Mouse (Mus musculus): ENCODE data around the gene Adamtsl1. TPM values are rescaled to one million over a fixed set of nuclear protein-coding genes. Genes with fewer than 3 reads are reported as not detected.
A peak's percentile ranks its signal among the peaks of the same experiment; 100 is the strongest.

The Adamtsl1 gene
- total RNA-seq, 2 experiments from 2014 or later: 9.6 to 11.7 TPM

GRCm38 (mm10) chr4:86274663-86275062, 760.7 kb downstream of the Adamtsl1 start:
- peak overlapping the region; percentile 67 for H3K27ac ChIP-seq
- DNase-seq (ENCODE audit: low spot score in 2 of 2): no peak
- H3K4me3 ChIP-seq: no peak overlapping the region
- TF ChIP-seq CTCF (conservative IDR thresholded peaks at IDR 0.05): no peak

GRCm38 (mm10) chr4:86276021-86276813, 762.2 kb downstream of the Adamtsl1 start:
- Histone ChIP-seq H3K4me3 (no peak overlapping the region), H3K27ac (peak overlapping the region; percentile 36; the same call in 1 of the 2 replicates)
- DNase-seq (ENCODE audit: low spot score in 2 of 2): no peak
- TF ChIP-seq CTCF (conservative IDR thresholded peaks at IDR 0.05): no peak

- TF ChIP-seq CTCF (conservative IDR thresholded peaks at IDR 0.05): no peak
- H3K4me3 ChIP-seq: no peak overlapping the region
- H3K27ac ChIP-seq: peak overlapping the region; percentile 58; the same call in 1 of the 2 replicates
- DNase-seq (ENCODE audit: low spot score in 2 of 2): no peak
Observed at GRCm38 (mm10) chr4:86278546-86278945, 764.6 kb downstream of the Adamtsl1 start.

DNA sequence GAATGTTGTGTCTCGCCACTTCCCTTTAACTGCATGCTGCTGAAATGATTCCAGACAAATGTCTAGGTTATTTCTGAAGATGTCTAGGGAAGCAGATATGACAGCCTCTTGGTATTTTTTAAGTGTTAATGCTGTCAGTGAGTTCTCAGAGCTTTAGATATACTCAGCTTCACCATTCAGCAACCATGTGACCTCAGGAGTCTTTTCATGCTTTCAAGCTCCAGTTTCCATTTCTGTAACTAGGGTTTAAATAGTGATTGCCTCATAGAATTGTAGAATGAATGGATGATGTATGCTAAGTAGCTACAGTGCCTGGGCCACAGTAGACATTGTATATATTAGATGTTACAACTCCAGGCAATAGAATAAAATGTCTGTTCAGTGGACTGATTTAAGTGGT, 772.6 kb downstream of the Adamtsl1 start:
- H3K27ac ChIP-seq: no peak overlapping the region
- DNase-seq (ENCODE audit: low spot score in 2 of 2): no peak
- H3K4me3 ChIP-seq: no peak overlapping the region
- TF ChIP-seq CTCF (conservative IDR thresholded peaks at IDR 0.05): no peak

GRCm38 (mm10) chr4:86288264-86288663, 774.3 kb downstream of the Adamtsl1 start:
- no peak overlapping the region for H3K27ac ChIP-seq
- TF ChIP-seq CTCF (conservative IDR thresholded peaks at IDR 0.05): no peak

DNA sequence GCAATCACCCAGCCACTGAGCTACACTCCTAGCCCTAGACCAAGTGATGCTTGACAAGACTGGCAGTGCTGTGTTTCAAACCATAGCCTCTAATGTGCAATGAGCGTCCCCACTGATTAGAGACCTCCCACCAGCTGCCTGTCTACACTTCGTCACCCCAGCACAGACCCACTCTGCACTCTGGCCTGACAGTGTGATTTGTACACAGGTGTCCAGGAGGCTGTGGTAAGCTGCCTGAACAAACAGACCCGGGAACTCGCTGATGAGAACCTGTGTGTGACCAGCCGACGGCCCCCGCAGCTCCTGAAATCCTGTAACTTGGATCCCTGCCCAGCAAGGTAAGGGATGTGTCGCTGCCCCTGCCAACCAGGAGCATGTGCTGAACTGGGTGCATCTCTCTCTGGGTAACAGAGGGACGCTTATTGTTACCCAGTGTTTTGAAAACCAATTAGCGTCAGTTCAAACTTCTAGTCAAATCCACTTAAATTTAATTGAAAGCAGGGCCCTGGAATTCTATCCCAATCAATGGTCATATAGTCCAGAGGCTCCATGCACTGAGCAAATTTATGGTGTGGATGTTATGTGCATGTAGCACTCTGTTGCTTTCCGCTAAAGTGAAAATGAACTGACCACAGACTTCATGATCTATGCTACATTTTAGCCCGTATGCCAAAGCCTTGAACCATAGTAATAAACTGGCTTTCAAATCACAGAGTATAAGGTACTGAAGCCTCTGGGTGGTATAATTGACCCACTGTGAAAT, 775.7 kb downstream of the Adamtsl1 start:
- TF ChIP-seq CTCF (conservative IDR thresholded peaks at IDR 0.05): no peak
- no peak for DNase-seq (ENCODE audit: low spot score in 2 of 2)
- no peak overlapping the region for H3K4me3 ChIP-seq
- no peak overlapping the region for H3K27ac ChIP-seq

More at GRCm38 (mm10) chr4:86288264-86288663, 774.3 kb downstream of the Adamtsl1 start:
- DNase-seq (ENCODE audit: low spot score in 2 of 2): no peak
- no peak overlapping the region for H3K4me3 ChIP-seq

- no peak for TF ChIP-seq CTCF (conservative IDR thresholded peaks at IDR 0.05)
- H3K4me3 ChIP-seq: no peak overlapping the region
- DNase-seq (ENCODE audit: low spot score in 2 of 2): peak in 1 of 2 experiments; percentile 22
- H3K27ac ChIP-seq: no peak overlapping the region
Observed at GRCm38 (mm10) chr4:86294828-86295251, 780.9 kb downstream of the Adamtsl1 start.

- Histone ChIP-seq H3K27ac (no peak overlapping the region), H3K4me3 (no peak overlapping the region)
- DNase-seq (ENCODE audit: low spot score in 2 of 2): no peak
- TF ChIP-seq CTCF (conservative IDR thresholded peaks at IDR 0.05): no peak
Observed at GRCm38 (mm10) chr4:86301469-86301868, 787.5 kb downstream of the Adamtsl1 start.

GRCm38 (mm10) chr4:86302095-86302494, 788.1 kb downstream of the Adamtsl1 start:
- TF ChIP-seq CTCF (conservative IDR thresholded peaks at IDR 0.05): no peak
- H3K4me3 ChIP-seq: no peak overlapping the region
- peak in 1 of 2 experiments; percentile 28 for DNase-seq (ENCODE audit: low spot score in 2 of 2)
- H3K27ac ChIP-seq: peak overlapping the region; percentile 32; the same call in 1 of the 2 replicates

GRCm38 (mm10) chr4:86306753-86307152, 792.8 kb downstream of the Adamtsl1 start:
- H3K27ac ChIP-seq: no peak overlapping the region
- no peak overlapping the region for H3K4me3 ChIP-seq
- DNase-seq (ENCODE audit: low spot score in 2 of 2): no peak
- no peak for TF ChIP-seq CTCF (conservative IDR thresholded peaks at IDR 0.05)

GRCm38 (mm10) chr4:86309178-86309577, 795.2 kb downstream of the Adamtsl1 start:
- no peak overlapping the region for H3K4me3 ChIP-seq
- no peak for DNase-seq (ENCODE audit: low spot score in 2 of 2)
- no peak overlapping the region for H3K27ac ChIP-seq
- no peak for TF ChIP-seq CTCF (conservative IDR thresholded peaks at IDR 0.05)

DNA sequence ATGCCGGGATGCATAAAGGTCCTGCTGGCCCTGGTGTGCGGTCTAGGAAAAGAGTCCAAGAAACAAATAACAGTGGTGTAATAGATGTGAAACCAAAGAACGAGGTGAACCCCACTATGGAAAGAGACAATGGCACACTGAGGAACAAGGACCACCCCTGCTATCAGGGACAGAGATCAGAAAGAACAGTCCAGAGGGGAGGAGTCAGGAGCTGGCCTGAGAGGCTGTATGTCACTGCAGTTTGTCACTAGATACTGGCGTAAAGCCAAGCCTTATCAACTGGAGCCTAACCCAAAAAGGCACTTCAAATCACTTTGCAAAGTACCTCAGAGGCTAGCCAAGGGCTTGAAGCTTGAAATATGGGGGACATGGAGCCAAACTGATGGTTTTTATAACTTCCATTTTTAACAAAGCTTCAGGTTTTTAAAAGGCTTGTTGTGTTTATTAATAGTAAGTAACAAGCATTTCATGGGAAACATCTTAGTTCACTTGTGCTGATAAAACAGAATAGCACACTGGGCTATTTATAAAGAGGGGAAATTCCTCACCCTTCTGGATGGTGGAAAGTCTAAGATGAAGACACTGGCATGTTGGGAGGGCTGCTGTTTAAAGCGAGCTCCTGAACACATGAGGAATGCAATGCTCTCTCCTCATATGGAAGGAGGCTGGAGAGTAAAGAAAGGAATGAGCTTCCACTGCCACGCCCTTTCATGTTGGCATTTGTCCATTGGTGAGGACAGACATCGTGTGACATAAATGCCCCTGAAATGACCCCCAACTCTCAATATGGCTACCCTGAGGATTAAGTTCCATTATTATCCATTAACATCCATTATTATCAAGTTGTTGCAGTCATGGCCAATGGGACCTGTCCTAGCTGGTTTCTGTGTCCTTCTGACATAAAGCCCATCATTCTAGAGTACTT, 797.1 kb downstream of the Adamtsl1 start:
- Histone ChIP-seq H3K27ac (no peak overlapping the region), H3K4me3 (no peak overlapping the region)
- TF ChIP-seq CTCF (conservative IDR thresholded peaks at IDR 0.05): no peak
- DNase-seq (ENCODE audit: low spot score in 2 of 2): no peak

Data from layer of hippocampus, adult 2 months (tissue).